Mouse (Mus musculus) 3T3-L1 (cell line): ENCODE measurements around the gene 1700001J03Rik.
"Not testable (repeated sequence)": the region's sequence is repeated elsewhere in the genome, so short reads cannot be mapped to it uniquely, and the experiment has no call there.

Experiments used
- DNase-seq: peaks from one replicate; pipeline ENCODE4 v3.0.0-alpha.2; 2015; ENCODE audit warnings: low read depth, low spot score

1700001J03Rik gene

DNA sequence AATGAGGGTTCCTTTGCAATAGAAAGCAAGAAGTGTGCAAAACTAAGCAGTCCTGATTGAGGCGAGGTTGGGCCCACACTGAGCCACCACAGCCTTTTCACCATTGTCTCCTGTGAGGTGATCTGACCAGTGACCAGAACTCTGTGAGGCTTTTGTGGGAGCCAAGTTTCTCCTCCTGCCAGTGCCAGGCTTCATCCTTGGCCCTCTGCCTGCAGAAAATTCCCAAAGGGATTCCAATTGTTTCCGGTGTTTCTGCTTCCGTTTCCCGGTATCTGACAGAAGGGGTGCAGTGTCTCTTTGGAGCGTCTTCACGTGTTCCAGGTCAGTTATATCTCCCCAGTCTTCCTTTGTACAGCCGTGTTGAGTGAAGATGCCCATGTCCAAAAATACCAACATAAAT, 3.6 kb upstream of the 1700001J03Rik start:
- no peak for DNase-seq

DNA sequence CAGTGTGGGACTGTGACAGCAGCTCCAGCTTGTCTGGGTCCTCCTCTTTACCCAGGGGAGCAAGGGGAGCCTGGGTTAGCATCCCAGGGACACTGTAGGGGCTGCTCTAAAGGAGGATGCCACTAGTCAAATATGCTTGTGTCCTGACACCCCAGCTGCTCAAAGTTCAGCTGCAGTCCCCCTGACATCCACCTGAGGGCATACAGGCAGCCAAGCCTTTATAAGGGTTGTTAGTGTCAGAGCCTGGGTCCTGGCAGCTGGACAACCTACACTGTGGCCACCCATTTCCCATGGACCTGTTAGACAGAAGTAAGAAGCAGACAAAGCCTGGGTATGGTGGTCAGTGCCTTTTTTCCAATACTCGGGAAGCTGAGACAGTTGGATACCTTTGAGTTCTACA, 3.0 kb upstream of the 1700001J03Rik start:
- DNase-seq: no peak

DNA sequence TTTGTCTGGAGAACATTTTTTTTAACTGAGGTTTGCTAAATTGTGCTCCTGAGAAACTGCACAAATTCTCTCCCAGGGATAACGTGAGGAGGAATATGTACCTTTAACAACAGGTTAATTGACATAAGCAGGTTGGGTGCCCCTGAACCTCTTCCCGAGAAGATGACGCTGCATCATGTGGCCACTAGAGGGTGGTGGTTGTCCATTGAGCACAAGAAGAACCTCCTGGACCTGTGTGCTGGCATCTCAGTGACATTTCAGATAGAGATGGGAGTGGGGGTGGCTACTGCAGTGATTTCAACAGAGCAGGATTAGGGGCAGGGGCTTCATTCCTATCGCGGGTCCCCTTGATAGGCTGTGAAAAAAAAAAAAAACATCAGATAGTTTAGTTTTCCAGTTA, 2.3 kb upstream of the 1700001J03Rik start:
- DNase-seq: not testable (repeated sequence)

DNA sequence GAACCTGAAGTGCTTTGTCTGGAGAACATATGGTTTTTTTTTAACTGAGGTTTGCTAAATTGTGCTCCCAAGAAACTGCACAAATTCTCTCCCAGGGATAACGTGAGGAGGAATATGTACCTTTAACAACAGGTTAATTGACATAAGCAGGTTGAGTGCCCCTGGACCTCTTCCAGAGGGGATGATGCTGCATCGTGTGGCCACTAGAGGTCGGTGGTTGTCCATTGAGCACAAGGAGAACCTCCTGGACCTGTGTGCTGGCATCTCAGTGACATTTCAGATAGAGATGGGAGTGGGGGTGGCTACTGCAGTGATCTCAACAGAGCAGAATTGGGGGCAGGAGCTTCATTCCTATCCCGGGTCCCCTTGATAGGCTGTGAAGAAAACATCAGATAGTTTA, 12.4 kb downstream of the 1700001J03Rik start:
- not testable (repeated sequence) for DNase-seq

DNA sequence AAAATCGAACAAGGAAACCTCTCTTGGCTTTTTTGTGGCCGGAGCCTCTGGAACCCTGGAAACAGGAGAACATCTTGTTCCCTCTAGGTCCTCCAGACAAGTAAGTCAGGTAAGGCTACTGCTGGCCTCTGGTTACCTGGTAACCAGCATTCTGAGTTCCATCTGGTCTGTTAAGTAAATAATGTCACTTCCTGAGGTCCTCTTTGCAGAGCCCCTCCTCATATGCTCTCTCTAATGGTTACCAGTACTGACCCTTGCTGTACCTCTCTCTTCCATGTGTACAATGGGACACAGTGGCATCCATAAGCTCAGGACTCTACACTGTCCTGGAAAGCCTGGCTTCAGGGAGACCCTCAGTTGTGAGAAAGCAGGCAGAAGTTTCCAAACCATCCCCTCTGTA, 14.5 kb downstream of the 1700001J03Rik start, which contains the start of gene Gm6309:
Gm6309 (minus strand) TSS at position 101 of the 400 bp plus-strand sequence.
- not testable (repeated sequence) for DNase-seq

DNA sequence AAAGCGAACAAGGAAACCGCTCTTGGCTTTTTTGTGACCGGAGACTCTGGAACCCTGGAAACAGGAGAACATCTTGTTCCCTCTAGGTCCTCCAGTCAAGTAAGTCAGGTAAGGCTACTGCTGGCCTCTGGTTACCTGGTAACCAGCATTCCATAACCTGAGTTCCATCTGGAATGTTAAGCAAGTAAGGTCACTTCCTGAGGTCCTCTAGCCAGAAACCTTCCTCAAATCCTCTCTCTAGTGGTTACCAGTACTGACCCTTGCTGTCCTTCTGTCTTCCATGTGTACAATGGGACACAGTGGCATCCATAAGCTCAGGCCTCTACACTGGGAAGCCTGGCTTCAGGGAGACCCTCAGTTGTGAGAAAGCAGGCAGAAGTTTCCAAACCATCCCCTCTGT, 24.7 kb downstream of the 1700001J03Rik start, which contains the start of gene Gm5565:
Gm5565 (minus strand) TSS at position 101 of the 400 bp plus-strand sequence.
- DNase-seq: not testable (repeated sequence)

DNA sequence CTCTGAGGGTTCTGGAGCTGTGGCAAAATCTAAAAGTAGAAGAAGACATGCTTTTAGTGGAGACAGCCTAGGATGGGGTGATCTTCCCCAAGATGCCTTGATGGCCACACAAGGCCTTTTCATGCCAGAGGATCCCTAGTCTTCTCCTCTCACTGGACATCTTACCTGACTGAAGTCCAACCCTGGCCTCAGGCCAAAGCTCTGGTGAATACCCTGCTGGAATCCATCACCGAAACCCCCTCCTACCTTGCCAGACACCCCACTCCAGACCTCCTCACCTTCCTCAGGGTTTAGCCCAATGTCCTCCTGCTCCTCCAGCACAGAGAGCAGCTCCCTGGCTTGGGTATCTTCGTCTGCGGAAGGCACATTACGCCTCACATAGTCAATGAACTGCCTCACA, 26.8 kb downstream of the 1700001J03Rik start:
- DNase-seq: not testable (repeated sequence)

DNA sequence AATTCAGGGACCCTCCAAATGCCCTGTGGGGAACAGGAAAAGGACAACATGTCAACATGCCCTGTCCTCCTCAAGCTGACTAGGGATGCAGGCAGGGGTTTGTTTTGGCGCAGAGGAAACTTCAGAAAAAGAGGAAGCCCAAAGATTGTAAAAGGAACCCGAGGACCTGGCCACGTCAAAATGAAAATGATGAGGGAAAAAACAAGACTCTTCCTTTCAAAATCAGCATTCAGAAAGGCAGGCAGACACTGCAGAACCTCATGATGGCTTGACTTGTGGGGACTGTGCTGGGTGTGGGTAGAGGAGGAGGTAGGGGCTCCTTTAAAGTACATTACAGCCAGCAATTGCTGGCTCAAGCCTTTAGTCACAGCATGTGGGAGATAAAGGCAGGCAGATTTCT, 34.6 kb downstream of the 1700001J03Rik start:
- no peak for DNase-seq

DNA sequence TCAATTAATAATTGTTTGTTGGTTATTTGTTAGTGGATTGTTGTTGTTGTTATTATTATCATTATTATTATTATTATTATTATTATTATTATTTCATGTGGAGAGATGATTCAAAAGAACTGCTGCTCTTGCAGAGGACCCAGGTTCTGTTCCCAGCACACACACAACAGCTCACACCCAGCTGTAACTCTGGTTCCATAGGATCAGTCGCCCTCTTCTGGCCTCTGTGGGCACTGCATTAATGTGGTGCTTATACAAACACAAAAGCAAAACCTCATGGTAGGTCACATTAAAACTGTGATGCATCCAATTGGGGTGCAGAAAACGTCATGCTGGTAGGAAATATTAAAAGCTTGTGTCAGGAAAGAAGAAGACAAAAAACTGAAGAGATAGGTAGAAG, 37.2 kb downstream of the 1700001J03Rik start:
- DNase-seq: peak; percentile 46
